Mouse (Mus musculus): ENCODE measurements at regions not wholly inside any gene's neighbourhood (a gene's known extent, or its start where the extent isn't known, plus 50 kb on each side); places are given as distances from the start of the nearest gene placed in this dataset.

- DNase-seq = no peak
These were observed 220.2 kb downstream of the Arap2 start for GRCm38 (mm10) chr5:62545785-62546184.

GRCm38 (mm10) chr5:62539304-62539703 is 226.7 kb downstream of the Arap2 start:
- no peak for DNase-seq

DNA sequence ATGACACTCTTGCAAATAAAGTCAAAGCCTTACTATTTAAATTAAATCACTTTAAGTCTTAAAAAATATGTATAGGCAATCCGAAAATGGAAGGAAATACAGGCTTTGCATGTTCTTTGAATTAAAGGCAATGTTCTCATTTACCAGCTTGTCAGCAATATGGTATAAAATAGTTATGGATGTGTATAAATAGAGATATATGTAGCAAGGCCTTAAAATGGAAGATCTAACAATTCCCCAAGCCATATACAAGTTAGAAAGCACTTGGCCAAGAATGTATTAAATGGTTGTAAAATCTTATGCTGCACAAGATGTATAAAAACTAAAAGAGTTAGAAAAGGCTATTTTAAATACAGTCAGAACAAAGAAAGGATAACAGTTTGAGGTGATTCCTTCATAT is 254.1 kb downstream of the Arap2 start:
- DNase-seq = no peak

GRCm38 (mm10) chr5:62483521-62483920 is 282.4 kb downstream of the Arap2 start:
- peak; percentile 45 for DNase-seq

DNA sequence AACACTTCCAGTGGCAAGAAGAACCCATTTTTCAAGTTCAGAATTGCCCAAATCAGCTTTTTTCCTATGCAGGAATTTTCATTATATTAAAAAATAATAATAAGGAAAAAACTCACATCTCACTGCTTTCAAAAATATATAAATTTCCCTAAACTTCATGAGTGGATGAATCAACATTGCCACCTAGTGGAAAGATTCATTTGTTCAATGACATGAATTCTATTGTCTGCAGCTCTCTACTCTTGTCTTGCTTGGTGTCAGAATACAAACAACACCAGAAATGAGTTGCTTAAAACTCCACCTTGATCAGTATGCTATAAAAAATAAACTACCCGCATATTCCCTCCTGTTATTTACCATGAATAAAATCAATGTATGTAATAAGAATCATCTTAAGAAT is 285.0 kb downstream of the Arap2 start:
- DNase-seq = peak; percentile 54

DNA sequence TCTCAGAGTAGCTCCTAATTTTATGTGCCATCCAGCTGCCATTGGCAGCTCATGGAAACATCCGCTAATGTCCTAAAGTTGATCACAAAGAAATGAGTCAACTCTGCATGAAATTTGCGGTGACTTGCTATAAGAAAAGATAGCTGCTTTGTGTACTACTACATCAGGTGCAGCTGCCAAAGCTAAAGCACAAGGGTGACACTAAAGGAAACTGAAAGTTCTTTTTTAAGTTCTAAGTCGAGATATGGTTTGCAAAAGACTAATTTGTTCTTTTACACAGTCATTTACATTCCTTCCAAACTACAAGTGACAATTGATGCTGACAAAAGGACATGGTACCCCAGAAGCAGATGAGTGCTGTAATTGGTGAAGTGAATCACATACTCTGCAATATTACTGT is 292.5 kb downstream of the Arap2 start:
- DNase-seq = no peak

GRCm38 (mm10) chr5:62466802-62467201 is 299.2 kb downstream of the Arap2 start:
- DNase-seq = no peak

DNA sequence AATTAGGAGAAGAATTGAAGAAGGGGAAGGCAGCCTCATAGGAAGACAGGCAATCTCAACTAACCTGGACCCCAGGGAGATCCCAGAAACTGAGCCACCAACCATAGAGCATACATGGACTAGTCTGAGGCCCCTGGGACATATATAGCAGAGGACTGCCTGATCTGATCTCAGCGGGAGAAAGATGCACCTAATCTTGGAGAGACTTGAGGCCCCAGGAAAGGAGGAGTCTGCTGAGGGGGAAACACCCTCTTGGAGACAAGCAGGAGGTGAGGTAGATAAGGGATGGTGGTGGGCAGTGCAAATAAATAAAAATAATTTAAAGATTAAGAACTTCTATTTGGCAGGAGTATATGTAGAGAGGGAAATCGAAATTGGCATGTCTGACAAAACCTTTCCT is 303.4 kb downstream of the Arap2 start:
- no peak for DNase-seq
